Mouse (Mus musculus): ENCODE data around the gene Ntrk3. TPM values are rescaled to one million over a fixed set of nuclear protein-coding genes. Genes with fewer than 3 reads are reported as not detected.

The Ntrk3 gene
- polyA plus RNA-seq, 1 experiment from 2014 or later = 1.7 TPM

- H3K4me1 ChIP-seq = no peaks in the 10 kb centered on the region
- no peak overlapping the region for H3K9ac ChIP-seq
- no peaks in the 10 kb centered on the region for H3K27me3 ChIP-seq
- no peak overlapping the region for H3K4me2 ChIP-seq
- no peaks in the 10 kb centered on the region for H3K9me3 ChIP-seq
- H3K36me3 ChIP-seq = no peaks in the 10 kb centered on the region
- ATAC-seq (ENCODE audit: insufficient number of reproducible peaks, insufficient read depth, low FRiP score, low TSS enrichment, low read depth) = no peak
- H3K4me3 ChIP-seq = no peak overlapping the region
- whole genome bisulfite sequencing = 75% methylated on average over 4 of the region's 4 CpGs
- H3K27ac ChIP-seq = no peak overlapping the region
Observed at GRCm38 (mm10) chr7:78220949-78221348, 516.9 kb downstream of the Ntrk3 start.

DNA sequence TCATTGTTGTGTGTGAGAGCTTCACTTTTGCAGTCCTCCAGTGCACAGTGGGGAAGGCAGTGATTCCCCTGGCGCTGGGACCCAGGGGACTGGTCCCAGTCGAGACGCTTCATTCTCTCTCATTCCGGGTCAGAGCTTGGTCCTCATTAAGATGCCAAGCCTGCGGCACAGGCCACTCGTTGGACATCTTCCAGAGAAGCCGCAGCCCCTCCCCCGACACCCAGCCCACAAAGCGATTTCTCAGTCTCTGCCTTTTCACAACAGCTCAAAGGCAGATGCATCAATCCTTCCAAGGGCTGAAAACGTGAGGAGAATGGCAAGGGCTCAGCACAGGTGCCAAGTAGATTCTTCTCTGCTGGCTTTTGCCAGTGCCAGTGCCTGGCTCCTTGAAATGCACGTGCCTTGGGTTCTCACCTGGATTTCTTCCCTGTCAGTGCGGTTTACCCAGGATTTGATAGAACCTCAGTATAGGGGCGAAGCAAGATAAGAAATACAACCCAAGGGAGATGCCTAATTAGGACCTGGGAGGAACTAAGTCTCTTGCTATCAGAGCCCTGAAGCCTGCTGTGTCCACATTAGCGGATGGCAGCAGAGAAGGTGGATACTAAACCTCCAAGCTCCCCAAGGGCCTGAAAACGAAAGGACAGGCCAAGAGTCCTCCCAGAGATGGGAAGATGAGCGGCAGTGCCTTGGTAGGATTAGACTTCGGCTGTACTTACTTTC, 546.7 kb downstream of the Ntrk3 start:
- no peak overlapping the region for H3K27ac ChIP-seq
- no peak overlapping the region for H3K4me3 ChIP-seq
- WGBS = 25% methylated on average over 17 of the region's 17 CpGs
- no peak for ATAC-seq (ENCODE audit: insufficient number of reproducible peaks, insufficient read depth, low FRiP score, low TSS enrichment, low read depth)
- H3K36me3 ChIP-seq = no peaks in the 10 kb centered on the region
- no peaks in the 10 kb centered on the region for H3K4me1 ChIP-seq
- no peak overlapping the region for H3K4me2 ChIP-seq
- H3K9ac ChIP-seq = no peak overlapping the region
- no peaks in the 10 kb centered on the region for H3K27me3 ChIP-seq
- no peaks in the 10 kb centered on the region for H3K9me3 ChIP-seq

DNA sequence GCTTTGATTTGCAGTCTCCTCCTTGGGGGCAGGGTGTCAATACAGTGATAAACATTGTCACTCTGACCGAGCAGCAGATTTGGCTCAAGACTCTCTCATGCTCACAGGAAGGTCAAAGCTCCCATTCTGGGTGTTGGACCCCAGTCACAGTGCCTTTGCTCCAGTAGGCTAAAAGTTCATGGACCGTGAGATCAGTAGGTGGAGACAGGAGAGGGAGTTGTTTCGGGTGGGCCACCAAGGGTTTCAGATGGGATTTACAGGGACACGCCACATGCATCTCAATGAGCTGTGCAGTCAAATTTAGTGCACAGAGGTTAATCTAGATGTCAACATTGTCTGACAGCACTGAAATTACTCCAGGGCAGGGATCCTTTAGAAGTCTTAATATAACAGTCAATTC, 552.2 kb downstream of the Ntrk3 start:
- WGBS = 78% methylated on average over 4 of the region's 4 CpGs
- Histone ChIP-seq H3K4me2 (no peak overlapping the region), H3K27ac (no peak overlapping the region), H3K4me3 (no peak overlapping the region), H3K4me1 (no peaks in the 10 kb centered on the region), H3K9me3 (no peaks in the 10 kb centered on the region), H3K9ac (no peak overlapping the region), H3K27me3 (no peaks in the 10 kb centered on the region), H3K36me3 (no peaks in the 10 kb centered on the region)
- ATAC-seq (ENCODE audit: insufficient number of reproducible peaks, insufficient read depth, low FRiP score, low TSS enrichment, low read depth) = no peak

GRCm38 (mm10) chr7:78183396-78183795, 554.4 kb downstream of the Ntrk3 start:
- H3K4me2 ChIP-seq = no peak overlapping the region
- H3K9me3 ChIP-seq = no peaks in the 10 kb centered on the region
- H3K36me3 ChIP-seq = no peaks in the 10 kb centered on the region
- 37% methylated on average over 1 of the region's 1 CpGs for WGBS
- no peak overlapping the region for H3K4me3 ChIP-seq
- H3K9ac ChIP-seq = no peak overlapping the region
- H3K27me3 ChIP-seq = no peaks in the 10 kb centered on the region
- no peak for ATAC-seq (ENCODE audit: insufficient number of reproducible peaks, insufficient read depth, low FRiP score, low TSS enrichment, low read depth)
- H3K4me1 ChIP-seq = no peaks in the 10 kb centered on the region
- no peak overlapping the region for H3K27ac ChIP-seq

DNA sequence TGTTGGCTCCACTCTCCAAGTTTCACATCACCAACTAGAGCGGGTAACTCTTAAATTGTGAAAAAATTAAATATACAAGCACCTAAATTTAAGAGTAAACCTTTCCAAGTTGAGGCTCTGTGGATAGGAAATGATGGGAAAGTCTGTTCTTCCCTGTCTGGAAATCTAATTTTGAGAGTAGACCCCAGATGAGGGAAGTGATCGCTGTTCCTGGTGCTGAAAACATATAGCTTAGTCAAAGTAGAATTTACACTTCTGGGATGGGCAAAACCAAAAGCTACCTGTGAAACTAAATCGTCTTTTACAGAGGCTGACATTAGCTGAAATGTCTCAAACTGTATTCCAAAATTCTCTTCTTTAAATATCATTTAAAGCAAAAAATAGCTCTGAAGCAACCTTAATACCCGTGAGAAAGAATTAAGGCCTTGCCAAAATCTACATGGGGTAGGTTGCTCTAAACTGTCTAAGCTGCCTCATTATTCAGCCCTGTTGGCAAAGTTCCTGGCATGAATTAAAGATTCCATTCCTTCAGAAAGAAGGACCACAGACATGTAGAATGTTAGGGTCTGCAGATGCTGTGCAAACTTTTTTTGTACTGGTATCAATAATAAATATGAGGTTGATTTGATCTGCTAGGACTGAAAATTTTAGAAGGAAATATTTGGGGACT, 557.7 kb downstream of the Ntrk3 start:
- Histone ChIP-seq H3K4me1 (no peaks in the 10 kb centered on the region), H3K9me3 (no peaks in the 10 kb centered on the region), H3K4me2 (no peak overlapping the region), H3K27ac (no peak overlapping the region), H3K27me3 (no peaks in the 10 kb centered on the region), H3K36me3 (no peaks in the 10 kb centered on the region), H3K4me3 (no peak overlapping the region), H3K9ac (no peak overlapping the region)
- 78% methylated on average over 4 of the region's 4 CpGs for WGBS
- ATAC-seq (ENCODE audit: insufficient number of reproducible peaks, insufficient read depth, low FRiP score, low TSS enrichment, low read depth) = no peak

- no peak overlapping the region for H3K27ac ChIP-seq
- no peaks in the 10 kb centered on the region for H3K27me3 ChIP-seq
- WGBS = 78% methylated on average over 5 of the region's 5 CpGs
- H3K9ac ChIP-seq = no peak overlapping the region
- ATAC-seq (ENCODE audit: insufficient number of reproducible peaks, insufficient read depth, low FRiP score, low TSS enrichment, low read depth) = no peak
- H3K4me3 ChIP-seq = no peak overlapping the region
- no peaks in the 10 kb centered on the region for H3K9me3 ChIP-seq
- no peaks in the 10 kb centered on the region for H3K36me3 ChIP-seq
- no peak overlapping the region for H3K4me2 ChIP-seq
- H3K4me1 ChIP-seq = no peaks in the 10 kb centered on the region
Observed at GRCm38 (mm10) chr7:78172267-78172955, 565.4 kb downstream of the Ntrk3 start.

- no peaks in the 10 kb centered on the region for H3K9me3 ChIP-seq
- ATAC-seq (ENCODE audit: insufficient number of reproducible peaks, insufficient read depth, low FRiP score, low TSS enrichment, low read depth) = no peak
- H3K4me1 ChIP-seq = no peaks in the 10 kb centered on the region
- no peaks in the 10 kb centered on the region for H3K36me3 ChIP-seq
- no peak overlapping the region for H3K27ac ChIP-seq
- no peak overlapping the region for H3K9ac ChIP-seq
- no peak overlapping the region for H3K4me3 ChIP-seq
- WGBS = 55% methylated on average over 1 of the region's 1 CpGs
- H3K27me3 ChIP-seq = no peaks in the 10 kb centered on the region
- H3K4me2 ChIP-seq = no peak overlapping the region
Observed at GRCm38 (mm10) chr7:78165466-78165865, 572.3 kb downstream of the Ntrk3 start.

GRCm38 (mm10) chr7:78157946-78158345, 579.9 kb downstream of the Ntrk3 start:
- no peak overlapping the region for H3K9ac ChIP-seq
- no peak overlapping the region for H3K4me3 ChIP-seq
- H3K27ac ChIP-seq = no peak overlapping the region
- no peaks in the 10 kb centered on the region for H3K9me3 ChIP-seq
- no peaks in the 10 kb centered on the region for H3K36me3 ChIP-seq
- WGBS = 83% methylated on average over 2 of the region's 2 CpGs
- no peaks in the 10 kb centered on the region for H3K4me1 ChIP-seq
- H3K4me2 ChIP-seq = no peak overlapping the region
- H3K27me3 ChIP-seq = no peaks in the 10 kb centered on the region
- no peak for ATAC-seq (ENCODE audit: insufficient number of reproducible peaks, insufficient read depth, low FRiP score, low TSS enrichment, low read depth)

DNA sequence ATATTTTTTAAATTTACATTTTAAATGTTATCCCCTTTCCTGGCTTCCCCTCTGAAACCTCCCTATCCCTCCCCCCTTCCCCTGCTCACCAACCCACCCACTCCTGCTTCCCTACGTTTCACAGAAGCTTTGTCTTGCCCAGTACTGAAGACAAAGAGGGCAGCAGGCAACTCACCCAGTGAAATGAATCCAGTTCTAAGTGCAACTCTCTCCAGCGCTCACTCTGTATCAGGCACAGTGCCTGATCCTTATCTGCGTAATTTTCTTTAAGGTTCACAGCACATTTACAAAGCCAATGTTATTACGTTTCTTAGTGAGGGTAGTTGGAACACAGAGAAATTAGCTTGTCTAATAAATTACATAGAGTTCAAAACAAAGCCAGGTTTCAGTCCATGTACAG, 592.6 kb downstream of the Ntrk3 start:
- 42% methylated on average over 4 of the region's 4 CpGs for WGBS
- Histone ChIP-seq H3K4me1 (no peaks in the 10 kb centered on the region), H3K27ac (no peak overlapping the region), H3K36me3 (no peaks in the 10 kb centered on the region), H3K9ac (no peak overlapping the region), H3K27me3 (no peaks in the 10 kb centered on the region), H3K9me3 (no peaks in the 10 kb centered on the region), H3K4me3 (no peak overlapping the region), H3K4me2 (no peak overlapping the region)
- no peak for ATAC-seq (ENCODE audit: insufficient number of reproducible peaks, insufficient read depth, low FRiP score, low TSS enrichment, low read depth)

DNA sequence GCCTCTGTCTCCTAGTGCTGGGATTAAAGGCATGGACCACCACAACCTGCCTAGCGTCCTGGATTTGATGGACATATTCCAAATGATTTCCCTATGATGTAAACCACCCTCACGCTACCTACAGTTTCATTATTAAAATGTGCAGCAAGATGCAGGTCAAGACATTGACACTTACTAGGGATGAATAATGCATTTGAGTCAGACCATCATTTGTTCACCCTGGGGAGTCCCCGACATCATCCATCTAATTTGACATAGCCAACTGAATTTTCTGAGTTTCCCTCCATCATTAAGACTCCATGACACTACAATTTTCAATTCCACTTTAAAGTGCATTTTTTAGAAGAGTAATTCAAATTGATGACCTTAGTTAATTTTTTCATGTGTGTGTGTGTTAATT, 593.0 kb downstream of the Ntrk3 start:
- H3K36me3 ChIP-seq = no peaks in the 10 kb centered on the region
- no peaks in the 10 kb centered on the region for H3K9me3 ChIP-seq
- no peaks in the 10 kb centered on the region for H3K4me1 ChIP-seq
- whole genome bisulfite sequencing = 82% methylated on average over 3 of the region's 3 CpGs
- H3K9ac ChIP-seq = no peak overlapping the region
- no peak overlapping the region for H3K4me3 ChIP-seq
- no peaks in the 10 kb centered on the region for H3K27me3 ChIP-seq
- no peak for ATAC-seq (ENCODE audit: insufficient number of reproducible peaks, insufficient read depth, low FRiP score, low TSS enrichment, low read depth)
- no peak overlapping the region for H3K4me2 ChIP-seq
- H3K27ac ChIP-seq = no peak overlapping the region

DNA sequence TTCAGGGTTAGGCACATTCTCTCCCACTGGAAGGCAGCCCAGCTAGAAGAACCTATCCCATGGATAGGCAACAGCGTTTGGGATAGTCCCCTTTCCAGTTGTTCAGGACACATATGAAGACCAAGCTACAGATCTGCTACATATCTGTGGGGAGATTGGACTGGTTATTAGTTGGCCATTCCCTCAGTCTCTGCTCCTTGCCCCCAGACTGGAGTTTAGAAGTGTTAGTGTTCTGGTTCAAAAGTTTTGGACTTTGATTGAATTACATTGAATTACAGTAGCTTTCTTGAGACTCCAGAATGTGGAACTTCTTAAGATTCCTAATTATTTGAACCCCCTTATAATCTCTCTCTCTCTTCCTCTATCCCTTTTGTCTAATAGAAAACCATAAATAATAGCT, 607.8 kb downstream of the Ntrk3 start:
- H3K4me3 ChIP-seq = no peak overlapping the region
- no peaks in the 10 kb centered on the region for H3K9me3 ChIP-seq
- H3K27ac ChIP-seq = no peak overlapping the region
- 79% methylated on average over 1 of the region's 1 CpGs for WGBS
- H3K4me1 ChIP-seq = no peaks in the 10 kb centered on the region
- H3K4me2 ChIP-seq = no peak overlapping the region
- ATAC-seq (ENCODE audit: insufficient number of reproducible peaks, insufficient read depth, low FRiP score, low TSS enrichment, low read depth) = no peak
- H3K27me3 ChIP-seq = no peaks in the 10 kb centered on the region
- H3K9ac ChIP-seq = no peak overlapping the region
- no peaks in the 10 kb centered on the region for H3K36me3 ChIP-seq
